Mouse (Mus musculus) lung, postnatal 4 days (tissue): Measurements from ENCODE around the gene Styk1.
A peak's percentile ranks its signal among the peaks of the same experiment; 100 is the strongest.

ENCODE experiments used
- DNase-seq, 2 experiments: peaks; one replicate each; pipeline ENCODE4 v3.0.0; 2021

The Styk1 gene

DNA sequence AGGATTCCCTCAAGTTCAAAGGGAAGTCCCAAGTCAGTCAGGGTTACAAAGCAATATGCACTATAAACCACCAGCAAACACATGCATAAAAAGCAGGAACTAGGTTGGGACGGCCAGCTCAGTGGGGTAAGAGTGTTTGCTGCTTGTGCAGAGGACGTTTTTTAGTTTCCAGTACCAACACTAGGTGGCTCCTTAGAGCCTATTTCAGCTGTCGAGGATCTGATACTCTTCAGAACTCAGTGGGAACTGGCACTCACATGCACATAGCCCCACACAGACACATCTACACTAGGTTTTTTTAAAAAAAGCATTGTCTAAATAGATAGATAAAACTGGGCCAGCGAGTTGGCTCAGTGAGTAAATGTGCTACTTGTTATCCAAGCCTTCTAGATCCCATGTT, 13.7 kb upstream of the Styk1 start:
- peak in 1 of 2 experiments; percentile 31 for DNase-seq

- no peak for DNase-seq
These were observed 11.0 kb upstream of the Styk1 start for GRCm38 (mm10) chr6:131364353-131364752.

- DNase-seq: no peak
These were observed 9.8 kb upstream of the Styk1 start for GRCm38 (mm10) chr6:131362987-131363765.

GRCm38 (mm10) chr6:131360693-131361092, 7.3 kb upstream of the Styk1 start:
- DNase-seq: peak in 1 of 2 experiments; percentile 18

- DNase-seq: no peak
These were observed 6.1 kb upstream of the Styk1 start for GRCm38 (mm10) chr6:131359543-131359942.

DNA sequence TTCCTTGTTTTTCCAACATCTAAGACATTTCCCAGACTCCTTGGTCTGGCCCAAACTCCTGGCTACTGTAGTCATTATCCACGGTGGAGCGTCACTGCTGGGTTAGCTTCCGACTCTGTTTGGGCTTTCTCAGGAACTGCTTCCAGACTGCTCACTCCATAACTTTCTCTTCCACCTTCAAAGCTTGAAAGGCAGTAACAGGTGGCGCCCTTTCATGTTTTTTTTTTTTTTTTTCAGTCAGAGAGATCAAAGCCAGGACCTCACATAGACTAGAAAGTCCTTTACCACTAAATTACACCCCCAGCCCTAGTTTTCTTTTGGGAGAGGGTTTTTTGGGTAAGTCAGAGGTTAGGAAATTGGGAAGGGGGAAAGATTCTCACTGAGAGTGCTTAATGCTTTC, 1.5 kb upstream of the Styk1 start:
- DNase-seq: no peak

DNA sequence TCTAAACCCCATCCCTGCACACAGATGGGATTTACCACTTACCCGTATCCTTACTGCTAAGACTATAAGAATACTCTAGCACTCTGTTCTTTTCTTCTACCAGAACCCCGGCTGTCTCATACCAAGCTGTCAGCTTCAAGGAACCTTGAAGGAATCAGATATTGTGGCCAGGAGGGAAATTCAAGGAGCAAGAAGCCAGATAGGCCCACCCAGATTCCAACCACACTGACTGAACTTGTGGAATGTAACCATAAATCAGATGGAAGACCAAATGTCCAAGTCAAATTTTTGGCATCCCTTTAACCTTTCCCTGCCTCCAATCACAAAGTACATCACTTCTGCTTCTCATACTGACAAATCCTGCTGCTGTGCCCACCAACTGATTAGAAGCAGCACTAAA, 6.4 kb downstream of the Styk1 start:
- DNase-seq: no peak

- no peak for DNase-seq
These were observed 9.1 kb downstream of the Styk1 start for GRCm38 (mm10) chr6:131344346-131344745.

- no peak for DNase-seq
These were observed 13.3 kb downstream of the Styk1 start for GRCm38 (mm10) chr6:131340082-131340481.

- no peak for DNase-seq
These were observed 14.1 kb downstream of the Styk1 start for GRCm38 (mm10) chr6:131339309-131339708.

DNA sequence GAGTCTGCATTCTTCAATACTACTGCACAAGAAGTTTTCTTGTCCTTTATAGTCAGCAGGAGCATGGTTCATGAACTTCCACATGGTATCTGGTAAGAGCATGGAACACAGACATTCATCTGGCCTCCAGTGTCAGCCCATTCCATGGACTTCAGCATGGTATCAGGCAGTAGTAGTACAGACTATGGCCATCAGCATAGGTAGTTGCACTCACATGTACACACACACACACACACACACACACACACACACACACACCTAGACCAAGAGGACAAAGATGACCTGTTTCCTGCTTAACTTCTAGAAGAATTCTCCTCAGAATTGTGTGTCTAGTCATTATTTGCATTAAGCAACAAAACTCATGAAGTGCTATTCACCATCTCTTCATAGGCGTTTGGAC, 14.6 kb downstream of the Styk1 start:
- no peak for DNase-seq

- no peak for DNase-seq
These were observed 26.3 kb downstream of the Styk1 start for GRCm38 (mm10) chr6:131327076-131327475.

DNA sequence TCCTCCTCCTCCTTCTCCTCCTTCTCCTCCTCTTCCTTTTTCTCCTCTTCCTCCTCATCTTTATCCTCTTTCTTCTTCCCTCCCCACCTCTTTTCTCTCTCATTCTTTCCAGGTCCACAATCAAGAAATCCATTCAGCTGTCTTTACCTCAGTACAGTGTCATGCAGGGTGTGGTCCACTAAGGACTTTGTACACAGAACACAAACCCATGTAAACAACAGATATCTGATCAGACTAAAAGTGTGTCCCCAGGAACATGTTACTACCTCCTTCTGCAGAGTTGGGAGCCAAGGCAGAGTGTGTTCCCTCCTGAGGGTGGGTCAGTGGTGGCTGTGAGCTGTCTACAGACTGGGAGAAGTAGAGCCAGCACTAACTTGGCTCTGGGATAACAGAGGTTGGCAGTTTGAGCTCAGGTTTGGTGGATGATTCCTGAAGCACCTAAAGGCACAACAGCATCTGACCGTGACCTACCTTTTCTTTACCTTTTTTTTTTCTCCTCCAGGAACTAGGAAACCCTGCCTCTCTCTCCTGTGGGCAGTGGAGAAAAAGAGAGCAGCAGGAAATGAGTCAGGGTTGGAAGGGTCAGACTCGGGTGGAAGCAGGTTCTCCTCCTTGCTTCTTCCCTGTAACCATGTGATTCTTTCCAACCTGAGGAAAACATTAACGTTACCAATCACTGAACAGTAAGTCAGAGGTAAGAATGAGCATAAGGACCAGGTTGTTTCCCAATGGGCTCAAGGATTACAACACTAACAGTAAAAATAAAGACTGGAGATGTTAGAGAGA, 31.4 kb downstream of the Styk1 start:
- no peak for DNase-seq

- DNase-seq: no peak
These were observed 37.0 kb downstream of the Styk1 start for GRCm38 (mm10) chr6:131316155-131317101.

DNA sequence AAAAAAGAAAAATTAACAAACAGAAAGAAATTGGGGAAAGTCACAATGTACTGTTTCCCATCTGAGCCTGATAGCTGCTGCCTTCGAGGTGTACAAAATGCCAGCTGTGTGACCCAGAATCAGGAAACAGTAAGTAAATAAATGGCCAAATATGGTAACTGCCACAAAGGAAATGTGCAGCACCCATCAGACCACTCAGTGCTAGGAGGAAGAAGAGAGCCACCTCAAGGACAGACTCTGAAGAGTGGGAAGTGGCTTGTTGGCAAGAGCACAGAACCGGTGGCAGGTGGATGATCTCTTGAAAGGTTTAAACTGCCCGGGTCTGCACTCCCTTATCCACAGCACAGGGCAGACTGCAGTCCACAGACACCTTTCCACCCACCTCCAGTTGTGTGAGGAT, 45.4 kb downstream of the Styk1 start:
- DNase-seq: no peak

DNA sequence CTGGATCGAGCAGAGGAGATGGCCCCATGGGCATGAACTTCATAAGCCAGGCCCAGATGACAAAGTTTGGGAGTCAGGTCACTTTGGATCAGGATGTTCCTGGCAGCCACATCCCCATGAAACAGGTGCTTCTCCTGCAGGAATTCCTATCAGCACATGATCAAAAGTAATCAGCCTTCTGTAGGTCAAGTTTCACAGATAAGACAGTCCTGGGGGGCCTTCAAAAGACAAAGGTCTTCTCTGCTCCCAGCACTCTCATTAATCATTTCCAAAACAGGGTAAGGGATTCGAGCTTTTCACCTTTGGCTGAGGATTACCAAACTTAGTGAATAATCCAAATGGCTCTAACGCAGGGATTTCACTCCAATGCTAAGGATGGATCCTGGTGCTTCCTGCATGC, 48.6 kb downstream of the Styk1 start:
- no peak for DNase-seq

- DNase-seq: no peak
These were observed 54.9 kb downstream of the Styk1 start for GRCm38 (mm10) chr6:131298531-131298930.

DNA sequence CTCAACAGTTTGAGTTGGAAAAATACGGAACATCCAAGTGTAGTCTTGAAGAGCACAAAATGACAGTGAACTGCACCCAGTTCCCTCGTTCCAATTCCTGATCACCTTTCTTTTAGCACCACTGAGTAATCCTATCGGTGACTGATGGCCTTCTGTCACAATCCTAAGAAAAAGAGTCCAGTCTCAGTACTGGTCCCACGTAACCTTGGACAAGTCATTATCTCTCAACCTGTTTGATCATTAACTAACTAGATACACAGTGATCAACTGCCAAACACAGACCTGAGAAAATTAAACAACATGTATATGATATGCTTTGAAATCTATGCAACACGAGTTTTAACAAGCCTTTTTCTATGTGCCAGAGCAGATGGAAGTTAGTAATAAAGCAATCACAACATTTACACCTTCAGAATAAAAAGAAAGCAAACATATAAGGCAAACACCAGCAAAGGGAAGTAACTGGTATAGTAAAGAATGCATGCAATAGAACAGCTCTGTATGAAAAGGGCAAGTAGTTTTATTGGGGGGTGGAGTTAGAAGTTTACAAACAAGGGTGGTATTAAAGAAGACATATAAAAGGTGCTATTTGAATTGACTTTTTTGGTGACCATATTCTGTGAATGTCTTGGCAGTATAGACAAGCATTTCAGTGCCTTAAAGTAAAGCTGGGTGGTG, 58.8 kb downstream of the Styk1 start:
- no peak for DNase-seq

GRCm38 (mm10) chr6:131293916-131294315, 59.5 kb downstream of the Styk1 start:
- no peak for DNase-seq

DNA sequence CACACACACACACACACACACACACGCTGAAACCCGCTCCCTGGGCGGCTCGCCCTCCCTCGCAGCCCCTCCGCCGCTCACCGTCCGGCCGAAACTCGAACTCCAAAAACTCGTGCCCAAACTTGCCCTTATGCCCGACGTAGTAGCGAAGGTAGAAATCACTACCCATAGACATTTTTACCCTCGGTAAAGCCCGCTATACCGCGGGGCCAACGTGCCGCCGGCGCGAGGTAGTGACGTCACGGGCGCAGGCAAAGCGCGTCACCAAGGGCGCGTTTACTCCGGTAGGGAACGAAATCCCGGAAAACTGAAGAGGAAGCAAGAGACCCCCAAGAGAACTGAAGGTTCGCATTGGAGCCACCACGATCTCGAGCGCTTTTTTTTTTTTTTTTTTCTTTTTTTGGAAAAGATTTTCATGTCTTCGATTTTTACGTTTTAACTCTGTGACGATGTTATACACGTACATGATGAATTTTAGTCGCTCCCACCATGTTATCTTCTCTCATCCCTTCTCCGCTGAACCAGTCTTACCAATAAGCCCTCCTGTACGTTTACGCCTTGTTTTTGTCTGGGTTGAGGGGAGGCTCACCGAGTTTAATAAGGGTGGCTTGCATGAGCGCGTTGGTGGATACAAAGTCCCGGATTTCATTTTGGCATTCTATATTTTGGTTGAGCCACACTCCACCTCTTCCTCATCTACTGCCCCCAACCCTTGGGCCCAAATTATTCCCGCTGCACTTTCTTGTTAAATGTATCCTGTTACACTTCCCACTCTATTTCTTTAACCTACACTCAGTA, 60.2 kb downstream of the Styk1 start, which contains the start of gene Magohb:
Magohb (minus strand) TSS at position 254 of the 798 bp plus-strand sequence.
- peak; percentile 90 to 91 for DNase-seq

GRCm38 (mm10) chr6:131292276-131292990, 61.0 kb downstream of the Styk1 start:
- DNase-seq: no peak
